In genomic region chr2:174917975-174918374, GRCm38 (mm10) we compare ENCODE assay signal across 12 mouse cellular contexts.
DNase-seq lines count a peak whose midpoint lies in the region; ATAC-seq and TF ChIP-seq lines count a peak whose summit lies in the region.
"Had no signal": no experiment of that assay in that cellular context is flagged by ENCODE, and none has a peak within 500 bp of the region (broad histone marks: within the 10 kb centered on the region; RNA-seq: fewer than 3 reads in every experiment).

No protein-coding gene starts in this region.

- peak; percentile 19 for ATAC-seq in forebrain, postnatal 0 days
- ATAC-seq in midbrain, embryonic 13.5 days = peak; percentile 83

- H3K9me3 ChIP-seq in E14TG2a.4 (ENCODE audit: low read length) = no peaks in the 10 kb centered on the region
- no peaks in the 10 kb centered on the region for H3K9me3 ChIP-seq in forebrain, postnatal 0 days (ENCODE audit: low read length)
- no peaks in the 10 kb centered on the region for H3K9me3 ChIP-seq in midbrain, embryonic 13.5 days

- no peaks in the 10 kb centered on the region for H3K27me3 ChIP-seq in E14TG2a.4 (ENCODE audit: insufficient read depth, low read length)
- H3K27me3 ChIP-seq in forebrain, postnatal 0 days (ENCODE audit: insufficient read depth, low read length) = no peaks in the 10 kb centered on the region
- H3K27me3 ChIP-seq in midbrain, embryonic 13.5 days = no peaks in the 10 kb centered on the region

- H3K4me2 ChIP-seq in forebrain, postnatal 0 days (ENCODE audit: low read depth) = peak overlapping the region; percentile 50
- peak overlapping the region; percentile 51 for H3K4me2 ChIP-seq in midbrain, embryonic 13.5 days (replicated peaks)

- no peak for TF ChIP-seq CTCF in E14TG2a.4 (conservative IDR thresholded peaks at IDR 0.05; ENCODE audit: low read length)
- no peak for TF ChIP-seq CTCF in brain, embryonic 14.5 days (IDR thresholded peaks at IDR 0.05; ENCODE audit: borderline replicate concordance, extremely low read depth, insufficient read depth, insufficient read length)
- TF ChIP-seq CTCF in forebrain, postnatal 0 days (IDR thresholded peaks at IDR 0.05; ENCODE audit: low read depth) = no peak

- peak overlapping the region; percentile 48 for H3K27ac ChIP-seq in forebrain, postnatal 0 days (ENCODE audit: low read depth, low read length)
- H3K27ac ChIP-seq in midbrain, embryonic 13.5 days = peak overlapping the region; percentile 96

- H3K9ac ChIP-seq in forebrain, postnatal 0 days = peak overlapping the region; percentile 52
- H3K9ac ChIP-seq in midbrain, embryonic 13.5 days (replicated peaks) = peak overlapping the region; percentile 56

- H3K36me3 ChIP-seq in E14TG2a.4 (ENCODE audit: insufficient read depth, low read length) = no peaks in the 10 kb centered on the region
- H3K36me3 ChIP-seq in forebrain, postnatal 0 days (ENCODE audit: insufficient read depth) = no peaks in the 10 kb centered on the region
- H3K36me3 ChIP-seq in midbrain, embryonic 13.5 days = no peaks in the 10 kb centered on the region
- H3K36me3 ChIP-seq: G1E had no signal

- H3K4me1 ChIP-seq in E14TG2a.4 (replicated peaks; ENCODE audit: low read depth, low read length) = peaks cover 70% of the 10 kb centered on the region
- no peaks in the 10 kb centered on the region for H3K4me1 ChIP-seq in forebrain, postnatal 0 days (ENCODE audit: insufficient read depth)
- peaks cover 28% of the 10 kb centered on the region for H3K4me1 ChIP-seq in midbrain, embryonic 13.5 days (replicated peaks)

- peak; percentile 59 for DNase-seq in brain, embryonic 14.5 days (ENCODE audit: low read depth)
- peak; percentile 28 for DNase-seq in forebrain, postnatal 0 days
- no peak for DNase-seq in urinary bladder, postnatal 10 days (ENCODE audit: low spot score)
- no peak for DNase-seq in left cerebral cortex, adult 8-10 months (ENCODE audit: low spot score in 2 of 2)
- DNase-seq in kidney, postnatal 14 days = no peak
- DNase-seq: adrenal gland, postnatal 36 days; gastrocnemius, postnatal 10 days; kidney, adult 11 months; lung, postnatal 10 days had no signal

- no peak for TF ChIP-seq POLR2A in brain, embryonic 14.5 days (IDR thresholded peaks at IDR 0.05; ENCODE audit: borderline replicate concordance, extremely low read depth, insufficient read depth, insufficient read length, poor library complexity, severe bottlenecking)

- WGBS in forebrain, postnatal 0 days = 11% methylated on average over 5 of the region's 5 CpGs
- WGBS in midbrain, embryonic 13.5 days = 2% methylated on average over 5 of the region's 5 CpGs

- 0 out of 2 replicates have a peak overlapping the region, but pooled peaks have one; percentile 43 for H3K4me3 ChIP-seq in E14TG2a.4 (replicated peaks; ENCODE audit: low read length)
- peak overlapping the region; percentile 29 for H3K4me3 ChIP-seq in forebrain, postnatal 0 days (ENCODE audit: low read depth, low read length)
- H3K4me3 ChIP-seq in midbrain, embryonic 13.5 days (replicated peaks) = no peak overlapping the region

Comparison
In these comparisons a context has a peak if more than half of its experiments do, and no peak if none do; other contexts are left out.
1. DNase-seq: peak in brain, embryonic 14.5 days (single experiment) and forebrain, postnatal 0 days (single experiment); none in urinary bladder, postnatal 10 days (single experiment), left cerebral cortex, adult 8-10 months (0 of 2) and kidney, postnatal 14 days (single experiment).